Mouse (Mus musculus): Measurements from ENCODE around the gene Dmwd. TPM values are rescaled to one million over a fixed set of nuclear protein-coding genes. Genes with fewer than 3 reads are reported as not detected.

The Dmwd gene
- 20.2 and 22.6 TPM in 2 replicates for polyA plus RNA-seq (2014; fragmentation: Nextera tagmentation; extraction: Ambion mirVana)

DNA sequence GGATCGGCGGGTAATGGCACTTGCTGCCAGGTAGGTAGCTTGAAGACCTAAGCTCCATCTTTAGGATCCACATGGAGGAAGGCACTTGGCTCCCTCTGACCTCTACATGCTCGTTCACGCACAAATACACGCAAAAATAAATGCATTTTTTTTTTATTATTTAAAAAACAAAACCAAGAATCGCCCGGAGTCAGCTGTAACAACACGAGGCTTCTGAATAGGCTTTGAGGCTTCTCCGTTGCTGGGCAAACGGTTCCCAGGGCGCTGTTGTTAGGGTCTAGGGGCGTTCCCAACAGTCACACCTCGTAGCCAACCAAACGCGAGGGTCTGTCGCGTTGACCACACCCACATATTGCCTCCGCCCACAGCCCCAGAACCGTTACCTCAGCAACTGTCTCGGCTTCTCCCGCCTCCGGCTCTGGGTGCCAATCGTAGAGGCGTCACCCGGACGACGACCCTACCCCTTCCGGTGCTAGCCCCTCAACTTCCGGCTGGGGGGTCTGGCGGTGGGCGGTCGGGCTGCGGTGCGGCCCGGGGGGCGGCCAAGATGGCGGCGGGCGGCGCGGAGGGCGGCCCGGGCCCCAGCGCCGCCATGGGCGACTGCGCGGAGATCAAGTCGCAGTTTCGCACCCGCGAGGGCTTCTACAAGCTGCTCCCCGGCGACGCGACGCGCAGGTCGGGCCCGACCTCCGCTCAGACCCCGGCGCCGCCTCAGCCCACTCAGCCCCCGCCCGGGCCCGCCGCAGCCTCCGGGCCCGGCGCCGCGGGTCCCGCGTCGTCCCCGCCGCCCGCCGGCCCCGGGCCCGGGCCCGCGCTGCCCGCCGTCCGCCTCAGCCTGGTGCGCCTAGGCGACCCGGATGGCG, at the start of gene Dmwd:
Gene Dmwd, plus strand, starts transcription at position 505 of the 863 bp plus-strand sequence.
- peak within 1 kb of the TSS; percentile 87 for H3K27ac ChIP-seq (replicated peaks; ENCODE audit: low read depth, low read length)
- WGBS = 2% methylated on average over 45 of the region's 91 CpGs
- H3K4me2 ChIP-seq (ENCODE audit: low read depth, low read length) = peak within 1 kb of the TSS; percentile 87
- peak within 1 kb of the TSS; percentile 91 for H3K9ac ChIP-seq (ENCODE audit: low read depth, low read length)
- H3K4me3 ChIP-seq (ENCODE audit: low read depth, low read length) = peak within 1 kb of the TSS; percentile 90
- H3K27me3 ChIP-seq (replicated peaks; ENCODE audit: control insufficient read depth, insufficient read depth, low read length) = no peaks in the 10 kb centered on the region
- H3K9me3 ChIP-seq (ENCODE audit: control insufficient read depth, low read length) = no peaks in the 10 kb centered on the region
- peak; percentile 99 for DNase-seq (ENCODE audit: low spot score)
- peaks cover 10% of the 10 kb centered on the region for H3K4me1 ChIP-seq (ENCODE audit: control insufficient read depth, insufficient read depth, low read length)
- peak; percentile 99 for ATAC-seq (ENCODE audit: low read depth)
- peaks cover 33% of the 10 kb centered on the region for H3K36me3 ChIP-seq (ENCODE audit: control insufficient read depth, insufficient read depth, low read length)

DNA sequence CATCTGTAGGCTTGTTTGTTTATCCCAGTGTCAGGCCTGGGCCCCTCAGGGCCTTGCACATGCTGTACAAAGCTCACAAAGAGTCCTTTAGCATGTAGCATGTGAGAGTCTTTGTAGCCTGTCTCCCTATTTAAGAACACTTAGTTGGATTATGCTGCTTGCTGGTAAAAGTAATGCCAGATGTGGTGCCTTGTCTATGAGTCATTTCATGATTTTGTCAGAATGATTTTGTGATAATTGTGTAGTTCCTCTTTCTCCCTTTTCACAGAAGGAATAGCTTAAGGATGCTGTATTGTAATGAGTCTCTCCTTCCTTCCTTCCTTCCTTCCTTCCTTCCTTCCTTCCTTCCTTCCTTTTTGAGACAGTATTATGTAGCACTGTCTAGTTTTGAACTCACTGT, 48.0 kb upstream of the Dmwd start:
- no peak for DNase-seq (ENCODE audit: low spot score)
- Histone ChIP-seq H3K4me3 (ENCODE audit: low read depth, low read length) (no peak overlapping the region), H3K27me3 (replicated peaks; ENCODE audit: control insufficient read depth, insufficient read depth, low read length) (peaks cover 8% of the 10 kb centered on the region), H3K9ac (ENCODE audit: low read depth, low read length) (no peak overlapping the region), H3K9me3 (ENCODE audit: control insufficient read depth, low read length) (no peaks in the 10 kb centered on the region), H3K36me3 (ENCODE audit: control insufficient read depth, insufficient read depth, low read length) (peaks cover 43% of the 10 kb centered on the region), H3K4me1 (ENCODE audit: control insufficient read depth, insufficient read depth, low read length) (peaks cover 11% of the 10 kb centered on the region; the same call in 1 of the 2 replicates), H3K27ac (replicated peaks; ENCODE audit: low read depth, low read length) (no peak overlapping the region), H3K4me2 (ENCODE audit: low read depth, low read length) (no peak overlapping the region)
- no peak for ATAC-seq (ENCODE audit: low read depth)

DNA sequence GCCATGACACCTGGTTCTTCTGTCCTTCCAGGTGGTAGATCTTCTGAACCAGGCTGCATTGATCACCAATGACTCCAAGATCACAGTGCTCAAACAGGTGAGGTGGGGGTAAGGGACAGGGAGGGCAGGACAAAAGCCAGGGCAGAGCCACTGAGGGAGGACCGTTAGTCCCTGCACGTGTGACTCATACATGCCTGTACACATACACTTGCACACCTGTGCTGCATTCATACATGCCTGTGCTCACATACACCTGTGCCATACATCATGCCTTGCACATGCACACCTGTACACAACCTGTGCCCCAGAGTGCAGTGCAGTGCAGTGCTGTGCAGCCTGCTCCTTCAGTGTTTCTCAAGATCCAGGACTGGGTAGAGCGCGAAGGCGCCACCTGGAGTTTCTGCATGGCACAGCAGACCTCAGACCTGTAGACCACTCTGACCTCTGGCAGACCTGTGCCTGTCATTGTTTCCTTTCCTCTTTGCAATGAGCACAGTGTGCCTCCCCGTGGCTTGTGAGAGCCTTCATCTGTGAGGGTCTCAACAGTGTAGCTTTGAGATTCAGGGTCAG, 46.9 kb upstream of the Dmwd start:
- H3K36me3 ChIP-seq (ENCODE audit: control insufficient read depth, insufficient read depth, low read length) = peaks cover 52% of the 10 kb centered on the region
- peak; percentile 47 for ATAC-seq (ENCODE audit: low read depth)
- peak; percentile 41 for DNase-seq (ENCODE audit: low spot score)
- no peak overlapping the region for H3K4me3 ChIP-seq (ENCODE audit: low read depth, low read length)
- H3K27me3 ChIP-seq (replicated peaks; ENCODE audit: control insufficient read depth, insufficient read depth, low read length) = no peaks in the 10 kb centered on the region
- H3K9ac ChIP-seq (ENCODE audit: low read depth, low read length) = no peak overlapping the region
- H3K27ac ChIP-seq (replicated peaks; ENCODE audit: low read depth, low read length) = no peak overlapping the region
- WGBS = 76% methylated on average over 5 of the region's 6 CpGs
- H3K4me1 ChIP-seq (ENCODE audit: control insufficient read depth, insufficient read depth, low read length) = peaks cover 11% of the 10 kb centered on the region; the same call in 1 of the 2 replicates
- H3K9me3 ChIP-seq (ENCODE audit: control insufficient read depth, low read length) = no peaks in the 10 kb centered on the region
- H3K4me2 ChIP-seq (ENCODE audit: low read depth, low read length) = no peak overlapping the region

DNA sequence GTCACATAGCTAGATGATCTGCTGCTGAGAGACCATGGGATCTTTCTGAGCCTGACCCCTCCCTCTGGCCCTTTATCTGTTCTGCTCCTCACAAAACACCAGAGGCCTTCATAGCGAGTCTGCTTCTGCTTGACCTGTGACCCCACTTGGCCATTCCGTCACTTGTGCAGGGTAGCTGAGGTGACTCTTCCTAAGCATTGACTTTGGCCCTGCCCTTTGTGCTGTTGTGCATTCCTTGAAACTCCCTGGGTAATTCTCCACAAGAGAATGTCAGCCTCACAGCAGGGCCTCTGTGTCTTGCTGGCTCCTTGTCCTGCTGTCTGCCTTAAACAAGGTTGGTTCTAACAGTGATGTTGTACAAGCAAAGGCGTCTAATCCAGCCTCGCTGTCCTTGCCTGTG, 44.4 kb upstream of the Dmwd start:
- Histone ChIP-seq H3K4me2 (ENCODE audit: low read depth, low read length) (no peak overlapping the region), H3K4me1 (ENCODE audit: control insufficient read depth, insufficient read depth, low read length) (no peaks in the 10 kb centered on the region), H3K36me3 (ENCODE audit: control insufficient read depth, insufficient read depth, low read length) (peaks cover 77% of the 10 kb centered on the region), H3K27ac (replicated peaks; ENCODE audit: low read depth, low read length) (no peak overlapping the region), H3K27me3 (replicated peaks; ENCODE audit: control insufficient read depth, insufficient read depth, low read length) (no peaks in the 10 kb centered on the region), H3K9me3 (ENCODE audit: control insufficient read depth, low read length) (no peaks in the 10 kb centered on the region), H3K4me3 (ENCODE audit: low read depth, low read length) (no peak overlapping the region), H3K9ac (ENCODE audit: low read depth, low read length) (no peak overlapping the region)
- WGBS = 63% methylated on average over 4 of the region's 4 CpGs
- ATAC-seq (ENCODE audit: low read depth) (no peak), DNase-seq (ENCODE audit: low spot score) (no peak)

DNA sequence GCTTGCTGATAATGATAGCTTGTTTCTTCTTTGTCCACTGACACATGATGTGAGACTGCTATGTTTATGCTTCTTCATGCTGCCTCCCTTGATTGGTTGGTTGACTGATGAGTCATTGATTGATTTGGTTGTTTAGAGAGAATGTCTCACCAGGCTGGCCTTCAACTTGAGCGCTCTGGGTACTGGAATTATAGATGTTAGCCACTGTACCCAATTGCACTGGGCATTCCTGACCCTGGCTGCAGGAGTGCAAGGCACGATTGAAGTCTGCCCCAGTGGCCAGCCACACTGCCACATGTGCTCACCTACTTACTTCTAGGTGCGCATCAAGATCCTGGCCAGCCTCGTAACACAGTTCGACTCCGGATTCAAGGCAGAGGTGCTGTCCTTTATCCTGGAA, 31.4 kb upstream of the Dmwd start:
- H3K9me3 ChIP-seq (ENCODE audit: control insufficient read depth, low read length) = no peaks in the 10 kb centered on the region
- 100% methylated on average over 6 of the region's 6 CpGs for WGBS
- H3K4me3 ChIP-seq (ENCODE audit: low read depth, low read length) = no peak overlapping the region
- no peak overlapping the region for H3K27ac ChIP-seq (replicated peaks; ENCODE audit: low read depth, low read length)
- ATAC-seq (ENCODE audit: low read depth) = no peak
- peaks cover 99% of the 10 kb centered on the region for H3K36me3 ChIP-seq (ENCODE audit: control insufficient read depth, insufficient read depth, low read length)
- H3K27me3 ChIP-seq (replicated peaks; ENCODE audit: control insufficient read depth, insufficient read depth, low read length) = no peaks in the 10 kb centered on the region
- H3K4me2 ChIP-seq (ENCODE audit: low read depth, low read length) = no peak overlapping the region
- H3K4me1 ChIP-seq (ENCODE audit: control insufficient read depth, insufficient read depth, low read length) = no peaks in the 10 kb centered on the region
- no peak for DNase-seq (ENCODE audit: low spot score)
- no peak overlapping the region for H3K9ac ChIP-seq (ENCODE audit: low read depth, low read length)

DNA sequence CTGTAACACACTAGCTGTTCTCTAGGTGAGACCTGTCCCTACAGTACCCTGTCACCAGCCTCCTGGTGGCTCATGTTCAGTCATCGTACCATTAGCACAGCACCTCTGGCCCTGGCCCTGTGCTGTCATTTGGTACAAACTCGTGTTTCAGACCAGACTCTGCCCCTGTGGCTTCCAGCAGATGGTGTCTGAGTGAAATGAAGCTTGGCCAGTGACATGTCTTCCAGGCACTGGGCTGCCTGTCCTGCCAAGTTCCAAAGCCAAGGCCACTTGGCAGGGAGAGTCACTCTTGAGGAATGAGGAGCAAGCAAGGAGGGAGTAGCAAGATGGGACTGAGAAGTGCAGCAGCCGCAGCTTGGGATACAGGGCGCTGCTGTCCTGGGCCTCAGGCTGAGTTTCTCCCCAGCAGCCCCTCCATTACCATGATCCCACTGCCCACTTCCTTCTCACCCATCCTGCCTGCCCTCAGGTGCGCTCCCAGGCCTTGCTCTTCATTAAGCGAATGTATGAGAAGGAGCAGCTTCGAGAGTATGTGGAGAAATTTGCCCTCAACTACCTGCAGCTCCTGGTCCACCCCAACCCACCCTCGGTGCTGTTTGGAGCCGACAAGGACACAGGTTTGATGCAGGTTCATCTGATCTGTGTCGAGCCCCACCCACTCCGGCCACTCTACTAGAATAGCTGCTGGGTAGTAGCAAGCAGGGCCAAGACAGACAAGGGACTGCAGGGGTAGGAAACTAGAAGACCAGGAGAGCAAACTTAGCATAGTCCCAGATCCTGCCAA, 29.5 kb upstream of the Dmwd start:
- no peak overlapping the region for H3K9ac ChIP-seq (ENCODE audit: low read depth, low read length)
- ATAC-seq (ENCODE audit: low read depth) = no peak
- peaks cover 99% of the 10 kb centered on the region for H3K36me3 ChIP-seq (ENCODE audit: control insufficient read depth, insufficient read depth, low read length)
- H3K27ac ChIP-seq (replicated peaks; ENCODE audit: low read depth, low read length) = no peak overlapping the region
- no peaks in the 10 kb centered on the region for H3K9me3 ChIP-seq (ENCODE audit: control insufficient read depth, low read length)
- no peak for DNase-seq (ENCODE audit: low spot score)
- H3K4me2 ChIP-seq (ENCODE audit: low read depth, low read length) = no peak overlapping the region
- H3K4me1 ChIP-seq (ENCODE audit: control insufficient read depth, insufficient read depth, low read length) = no peaks in the 10 kb centered on the region
- WGBS = 91% methylated on average over 10 of the region's 11 CpGs
- no peaks in the 10 kb centered on the region for H3K27me3 ChIP-seq (replicated peaks; ENCODE audit: control insufficient read depth, insufficient read depth, low read length)
- H3K4me3 ChIP-seq (ENCODE audit: low read depth, low read length) = no peak overlapping the region

DNA sequence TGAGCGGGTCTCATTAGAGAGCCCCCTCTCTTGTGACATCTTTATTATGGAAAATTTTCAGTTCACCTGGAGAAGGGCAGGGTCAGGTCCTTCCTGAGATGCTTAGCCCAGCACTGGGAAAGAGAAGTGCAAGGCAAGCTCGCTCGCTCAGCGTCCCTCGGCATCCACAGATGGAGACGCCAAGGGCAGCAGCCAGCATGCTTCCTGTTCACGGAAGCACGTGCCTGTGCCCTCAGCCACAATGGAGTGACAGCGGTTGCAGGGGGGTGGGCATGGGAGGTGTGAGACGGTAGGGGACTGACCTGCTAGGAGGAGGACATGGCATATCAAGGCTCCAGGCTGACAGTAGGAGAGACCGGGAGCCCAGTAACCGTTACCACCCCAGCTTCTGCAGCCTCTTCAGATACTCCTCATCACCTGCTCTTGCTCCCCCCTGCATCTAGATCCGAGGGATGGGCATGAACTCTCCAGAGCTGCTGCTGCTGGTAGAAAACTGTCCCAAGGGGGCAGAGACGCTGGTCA, 28.0 kb upstream of the Dmwd start:
- 81% methylated on average over 14 of the region's 14 CpGs for WGBS
- no peaks in the 10 kb centered on the region for H3K4me1 ChIP-seq (ENCODE audit: control insufficient read depth, insufficient read depth, low read length)
- H3K4me3 ChIP-seq (ENCODE audit: low read depth, low read length) = no peak overlapping the region
- no peak for ATAC-seq (ENCODE audit: low read depth)
- H3K4me2 ChIP-seq (ENCODE audit: low read depth, low read length) = no peak overlapping the region
- peaks cover 98% of the 10 kb centered on the region for H3K36me3 ChIP-seq (ENCODE audit: control insufficient read depth, insufficient read depth, low read length)
- H3K27me3 ChIP-seq (replicated peaks; ENCODE audit: control insufficient read depth, insufficient read depth, low read length) = no peaks in the 10 kb centered on the region
- no peaks in the 10 kb centered on the region for H3K9me3 ChIP-seq (ENCODE audit: control insufficient read depth, low read length)
- H3K9ac ChIP-seq (ENCODE audit: low read depth, low read length) = no peak overlapping the region
- no peak overlapping the region for H3K27ac ChIP-seq (replicated peaks; ENCODE audit: low read depth, low read length)
- DNase-seq (ENCODE audit: low spot score) = no peak

DNA sequence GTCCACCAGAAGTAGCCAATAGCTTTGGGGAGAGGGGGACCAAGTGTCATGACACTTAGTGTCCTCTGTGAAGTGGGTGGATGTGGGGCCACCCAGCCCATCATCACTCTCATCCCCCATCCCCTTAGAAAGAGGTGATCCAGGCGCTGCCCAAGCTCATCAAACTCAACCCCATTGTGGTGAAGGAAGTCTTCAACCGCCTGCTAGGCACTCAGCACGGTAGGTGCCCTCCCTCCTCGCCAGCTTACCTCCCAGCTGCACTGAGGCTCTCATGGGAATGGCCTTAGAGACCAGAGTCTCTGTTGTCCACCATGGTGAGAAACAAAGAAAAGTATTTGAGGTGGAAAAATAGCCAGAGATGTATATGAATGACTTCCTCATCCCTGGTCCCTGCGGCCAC, 26.8 kb upstream of the Dmwd start:
- no peaks in the 10 kb centered on the region for H3K9me3 ChIP-seq (ENCODE audit: control insufficient read depth, low read length)
- ATAC-seq (ENCODE audit: low read depth) = no peak
- H3K27ac ChIP-seq (replicated peaks; ENCODE audit: low read depth, low read length) = no peak overlapping the region
- no peak overlapping the region for H3K9ac ChIP-seq (ENCODE audit: low read depth, low read length)
- 90% methylated on average over 4 of the region's 5 CpGs for WGBS
- no peak for DNase-seq (ENCODE audit: low spot score)
- H3K4me1 ChIP-seq (ENCODE audit: control insufficient read depth, insufficient read depth, low read length) = no peaks in the 10 kb centered on the region
- no peak overlapping the region for H3K4me3 ChIP-seq (ENCODE audit: low read depth, low read length)
- H3K36me3 ChIP-seq (ENCODE audit: control insufficient read depth, insufficient read depth, low read length) = peaks cover 94% of the 10 kb centered on the region
- no peak overlapping the region for H3K4me2 ChIP-seq (ENCODE audit: low read depth, low read length)
- H3K27me3 ChIP-seq (replicated peaks; ENCODE audit: control insufficient read depth, insufficient read depth, low read length) = no peaks in the 10 kb centered on the region
